Mouse (Mus musculus) gastrocnemius, postnatal 14 days (tissue): ENCODE measurements around the gene Myd88. TPM values are rescaled to one million over a fixed set of nuclear protein-coding genes. Genes with fewer than 3 reads are reported as not detected.

Experiments used
- DNase-seq: peaks from one replicate; pipeline ENCODE4 v3.0.0; 2021; ENCODE audit warnings: mixed read lengths
- intact Hi-C: fragments of 180-260 bp; cut with DNase I; formaldehyde crosslinking; loops from one replicate; pipeline ENCODE4 v1.15.1; 2025; ENCODE audit warnings: low total_unique reads
- total RNA-seq, 2 experiments: library from RNA; stranded (reverse); gene quantifications; 2 replicates each; pipeline ENCODE4 v1.2.3; 2021

The Myd88 gene
- total RNA-seq, 2 experiments from 2014 or later, result 7.0 to 7.5 TPM

DNA sequence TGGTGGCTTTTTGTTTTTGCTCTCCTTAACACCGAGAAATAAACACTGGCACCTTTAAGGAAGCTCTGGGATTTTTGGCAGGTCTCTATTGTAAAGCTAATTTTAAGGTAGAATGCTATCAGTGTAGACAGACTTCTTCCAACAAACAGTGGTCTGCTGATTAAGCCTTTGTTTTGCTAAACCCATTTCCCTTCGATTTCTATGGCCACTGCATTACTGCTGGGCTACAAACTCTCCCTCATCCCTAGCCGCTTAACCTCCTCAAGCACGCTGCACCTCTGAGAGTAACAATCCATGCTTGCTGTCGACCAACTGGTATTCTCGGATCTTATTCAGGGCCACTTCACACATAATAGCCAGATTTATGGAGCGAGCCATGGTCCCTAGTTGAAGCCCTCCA, 20.3 kb downstream of the Myd88 start:
- intact Hi-C loops, result no loop called here
- DNase-seq, result no peak

DNA sequence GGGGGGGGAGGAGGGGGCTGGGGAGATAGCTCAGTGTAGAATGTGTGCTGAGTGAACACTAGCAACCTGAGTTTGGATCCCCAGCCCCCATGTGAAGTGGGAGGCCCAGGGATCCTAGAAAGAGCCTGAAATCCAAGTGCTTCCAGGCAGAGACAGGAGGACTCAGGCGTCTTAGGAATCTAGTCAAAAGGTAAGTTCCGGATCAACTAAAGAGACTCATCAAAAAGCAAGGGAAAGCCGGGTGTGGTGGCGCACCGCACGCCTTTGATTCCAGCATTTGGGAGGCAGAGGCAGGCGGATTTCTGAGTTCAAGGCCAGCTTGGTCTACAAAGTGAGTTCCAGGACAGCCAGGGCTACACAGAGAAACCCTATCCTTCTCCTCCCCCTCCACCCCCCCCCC, 20.8 kb downstream of the Myd88 start:
- intact Hi-C loops, result no loop called here

DNA sequence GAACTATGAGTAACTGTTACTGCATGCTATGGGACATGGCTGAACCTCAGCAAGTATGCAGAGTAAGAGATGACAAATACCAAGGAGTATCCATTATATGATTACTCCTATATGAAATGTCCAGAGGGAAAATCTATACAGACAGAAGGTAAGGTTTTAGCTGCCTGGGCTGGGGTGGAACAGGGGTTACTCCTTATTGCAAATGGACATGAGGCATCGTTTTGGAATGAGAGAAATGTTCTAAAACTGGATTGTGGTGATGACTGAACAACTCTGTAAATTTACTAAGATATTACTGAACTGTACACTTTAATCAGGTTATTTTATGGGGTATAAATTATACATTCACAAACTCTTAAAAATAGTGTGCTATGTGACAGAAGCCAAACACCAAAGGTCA, 22.3 kb downstream of the Myd88 start:
- intact Hi-C loops, result no loop called here
- no peak for DNase-seq

More for the DNA sequence above, 20.8 kb downstream of the Myd88 start:
- DNase-seq, result no peak

DNA sequence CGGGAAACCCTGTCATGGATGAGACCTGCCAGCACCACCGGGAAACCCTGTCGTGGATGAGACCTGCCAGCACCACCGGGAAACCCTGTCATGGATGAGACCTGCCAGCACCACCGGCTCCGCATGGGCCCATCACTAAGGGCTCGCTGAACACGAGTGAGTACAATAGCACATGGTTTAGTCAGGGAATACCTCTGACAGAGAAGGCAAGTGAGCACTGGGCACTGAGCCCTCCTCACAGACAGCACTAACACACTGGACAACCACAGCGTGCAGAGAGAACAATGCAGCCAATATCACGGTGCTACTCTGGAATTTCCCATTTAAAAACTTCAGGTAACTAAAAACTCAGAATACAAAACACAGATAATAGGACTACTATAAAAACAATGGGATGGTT, 28.1 kb downstream of the Myd88 start:
- DNase-seq, result no peak
- intact Hi-C loops, result no loop called here

DNA sequence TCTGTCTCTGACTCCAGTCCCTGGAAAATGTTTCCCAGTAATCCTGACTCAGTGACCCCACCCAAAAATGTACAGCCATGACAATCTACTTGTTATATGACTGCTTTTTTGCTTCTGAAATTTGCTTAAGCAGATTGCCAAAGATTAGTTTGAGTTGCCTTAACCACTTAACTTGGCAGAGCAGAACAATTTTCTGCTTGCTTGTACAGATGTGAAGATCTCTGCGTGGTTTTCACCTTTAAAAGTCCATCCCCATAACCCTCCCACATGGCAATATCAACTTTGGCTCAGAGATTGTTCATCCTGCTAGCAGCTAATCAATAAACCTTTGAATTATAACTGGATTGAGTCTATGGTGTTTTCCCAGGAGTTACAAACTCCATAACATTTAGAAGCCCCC, 32.1 kb downstream of the Myd88 start:
- DNase-seq, result no peak
- intact Hi-C loops, result no loop called here

DNA sequence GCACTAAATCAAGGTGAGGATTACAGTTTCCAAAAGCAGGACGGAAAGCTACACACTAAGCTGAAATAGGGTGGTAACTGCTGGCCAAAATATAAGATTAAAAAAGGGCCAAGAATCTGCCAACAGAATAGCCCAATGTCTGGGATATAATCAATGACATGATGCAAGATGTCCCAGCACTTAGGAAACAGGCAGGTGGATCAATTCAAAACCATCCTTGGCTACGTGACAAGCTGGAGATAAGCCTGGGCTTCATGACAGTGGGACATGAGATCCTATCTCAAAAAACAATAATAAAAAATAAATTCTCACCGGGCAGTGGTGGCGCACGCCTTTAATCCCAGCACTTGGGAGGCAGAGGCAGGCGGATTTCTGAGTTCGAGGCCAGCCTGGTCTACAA, 35.3 kb downstream of the Myd88 start:
- intact Hi-C loops, result no loop called here
- no peak for DNase-seq

DNA sequence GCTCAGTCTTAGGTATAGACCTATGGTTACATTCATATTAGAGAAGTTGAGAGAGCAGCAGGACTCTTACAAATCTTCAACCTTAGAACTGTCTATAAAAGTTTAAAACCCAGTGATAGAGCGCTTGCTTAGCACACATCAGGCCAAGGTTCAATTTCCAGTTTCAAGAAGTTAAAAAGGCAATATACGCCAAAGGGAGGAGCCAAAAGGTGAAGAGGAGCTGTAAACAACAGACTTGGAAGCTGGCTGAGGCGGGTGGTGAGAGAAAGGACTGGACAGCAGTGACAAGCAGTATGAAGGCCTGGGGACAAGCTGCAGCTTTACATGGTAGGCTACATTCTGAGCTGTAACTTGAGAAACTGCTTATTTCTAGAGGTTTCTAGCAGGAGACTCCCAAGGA, 42.6 kb downstream of the Myd88 start:
- intact Hi-C loops, result no loop called here
- DNase-seq, result no peak

DNA sequence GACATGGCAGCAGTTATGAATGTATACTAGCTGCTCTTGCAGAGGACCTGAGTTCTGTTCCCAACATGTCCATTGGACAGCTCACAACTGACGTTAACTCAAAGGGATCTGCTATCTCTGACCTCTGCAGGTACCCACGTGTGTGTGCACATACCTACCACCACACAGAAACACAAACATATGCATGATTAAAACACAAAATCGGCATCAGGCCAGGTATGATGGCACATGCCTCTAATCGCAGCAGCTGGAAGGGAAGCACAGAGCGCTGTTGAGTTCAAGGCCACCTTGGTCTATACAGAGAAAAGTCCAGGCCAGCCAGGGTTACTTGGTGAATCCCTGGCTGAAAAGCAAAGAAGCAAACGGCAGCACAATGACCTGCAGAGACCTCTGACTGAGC, 43.5 kb downstream of the Myd88 start:
- intact Hi-C loops, result no loop called here

DNA sequence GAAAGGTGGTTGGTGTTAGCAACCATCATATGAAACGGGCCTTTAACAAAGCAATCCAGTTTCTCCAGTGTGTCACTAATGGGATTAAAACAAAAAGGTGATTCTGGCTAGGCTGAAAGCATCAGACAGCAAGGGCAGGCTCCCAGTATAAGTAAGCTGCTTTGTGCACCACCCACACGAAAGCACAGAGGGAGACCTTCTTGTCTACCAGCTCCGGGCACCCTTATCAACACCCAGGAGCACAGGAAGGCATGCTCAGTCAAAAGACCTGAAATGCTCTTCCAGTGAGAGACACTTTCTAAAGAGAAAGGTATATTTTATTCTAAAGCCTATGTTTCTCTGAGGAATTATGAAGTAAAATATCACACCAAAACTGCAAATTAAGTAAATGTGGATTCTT, 50.4 kb downstream of the Myd88 start:
- intact Hi-C loops, result no loop called here
- DNase-seq, result no peak

More for the DNA sequence above, 43.5 kb downstream of the Myd88 start:
- no peak for DNase-seq

Other genes with a start within 250 kb of the Myd88 start
- 10 to 100 TPM; 11.6 to 11.7 TPM for gene Plcd1, start 247.9 kb downstream of the Myd88 start, total RNA-seq
- gene Dlec1, start 238.9 kb downstream of the Myd88 start, total RNA-seq, result under 1 TPM in 1 of 2 experiments, not detected in 1; 0.12 TPM
- 1 to 10 TPM; 1.1 to 1.3 TPM for gene Acaa1b, start 184.3 kb downstream of the Myd88 start, total RNA-seq
- gene Gm47289, start 182.2 kb downstream of the Myd88 start, total RNA-seq, result not detected
- gene Slc22a13, start 132.3 kb downstream of the Myd88 start, total RNA-seq, result not detected
- gene Oxsr1, start 19.0 kb downstream of the Myd88 start, total RNA-seq, result 10 to 100 TPM; 31.1 to 34.4 TPM
- 10 to 100 TPM; 41.3 to 44.3 TPM for gene Acaa1a, start 1.7 kb downstream of the Myd88 start, total RNA-seq
- under 1 TPM; 0.27 to 0.35 TPM for gene Xylb, start 16.0 kb upstream of the Myd88 start, total RNA-seq
- gene Slc22a14, start 24.1 kb upstream of the Myd88 start, total RNA-seq, result not detected
- gene Acvr2b, start 60.7 kb upstream of the Myd88 start, total RNA-seq, result 1 to 10 TPM; 6.5 to 7.3 TPM
- gene Exog, start 103.5 kb upstream of the Myd88 start, total RNA-seq, result 1 to 10 TPM; 1.4 to 1.9 TPM
- under 1 TPM; 0.22 to 0.53 TPM for gene Scn5a, start 237.6 kb upstream of the Myd88 start, total RNA-seq